Mouse (Mus musculus) olfactory bulb, adult 2 months (tissue): ENCODE measurements at regions not wholly inside any gene's neighbourhood (a gene's known extent, or its start where the extent isn't known, plus 50 kb on each side); places are given as distances from the start of the nearest gene placed in this dataset.

Experiments used
- CTCF ChIP-seq: fragments of 200-500 bp; IDR thresholded peaks from 2 replicates; pipeline ENCODE4 v1.5.1; 2012; ENCODE audit warnings: low read depth, mild to moderate bottlenecking, low read length, moderate library complexity; ENCODE audit not compliant: insufficient read depth
- POLR2A ChIP-seq: fragments of 200-500 bp; IDR thresholded peaks from 2 replicates; pipeline ENCODE4 v1.6.1; 2012; ENCODE audit warnings: mild to moderate bottlenecking, low read depth, low read length, moderate library complexity; ENCODE audit not compliant: insufficient read depth

- no peak for TF ChIP-seq CTCF
- no peak for TF ChIP-seq POLR2A
Observed at GRCm38 (mm10) chr13:44634616-44635015, 94.7 kb upstream of the Jarid2 start.
